Mouse (Mus musculus) MEL (cell line): ENCODE data around the gene Herc1. TPM values are rescaled to one million over a fixed set of nuclear protein-coding genes. Genes with fewer than 3 reads are reported as not detected.
"Not testable (repeated sequence)": the region's sequence is repeated elsewhere in the genome, so short reads cannot be mapped to it uniquely, and the experiment has no call there.

Source experiments
- DNase-seq: peaks from one replicate; pipeline ENCODE4 v3.0.0; 2011; ENCODE audit warnings: low read depth, low spot score
- H3K27ac ChIP-seq: 2 replicates; pipeline ENCODE4 v1.5.1; 2012; ENCODE audit warnings: low read depth, mild to moderate bottlenecking, control low read depth, low read length, moderate library complexity; ENCODE audit not compliant: control insufficient read depth
- H3K27me3 ChIP-seq, 2 experiments: fragments of 150-350 bp in 1 of 2; sonication (generic) in 1 of 2; 2 replicates each; pipeline ENCODE4 v1.6.1; 2012; ENCODE audit warnings: low read length in 2 of 2, mild to moderate bottlenecking in 2 of 2, improper control_type of control experiment in 1 of 2, moderate library complexity in 1 of 2; ENCODE audit not compliant: insufficient read depth in 2 of 2, control insufficient read depth in 1 of 2
- H3K36me3 ChIP-seq, 2 experiments: 2 replicates each; pipeline ENCODE4 v1.6.1; 2012 to 2014; ENCODE audit warnings: low read length in 2 of 2, improper control_type of control experiment in 1 of 2, inconsistent platforms in 1 of 2, mild to moderate bottlenecking in 1 of 2; ENCODE audit not compliant: insufficient read depth in 2 of 2, control insufficient read depth in 1 of 2
- H3K4me1 ChIP-seq, 2 experiments: fragments of 150-350 bp in 1 of 2; sonication (generic) in 1 of 2; 2 replicates each; pipeline ENCODE4 v1.6.1; 2012; ENCODE audit warnings: low read length in 2 of 2, improper control_type of control experiment in 1 of 2, mild to moderate bottlenecking in 1 of 2; ENCODE audit not compliant: insufficient read depth in 2 of 2, control insufficient read depth in 1 of 2
- H3K4me3 ChIP-seq, 2 experiments: fragments of 150-350 bp in 1 of 2; sonication (generic) in 1 of 2; 2 replicates each; pipeline ENCODE4 v1.5.1; 2012; ENCODE audit warnings: low read depth in 2 of 2, low read length in 2 of 2, mild to moderate bottlenecking in 2 of 2, moderate library complexity in 2 of 2, control low read depth in 1 of 2, improper control_type of control experiment in 1 of 2; ENCODE audit not compliant: control insufficient read depth in 1 of 2, insufficient read depth in 1 of 2
- H3K79me2 ChIP-seq: 2 replicates; pipeline ENCODE4 v1.6.1; 2012; ENCODE audit warnings: mild to moderate bottlenecking, low read length, moderate library complexity; ENCODE audit not compliant: control insufficient read depth, poor library complexity, insufficient read depth
- H3K9ac ChIP-seq: 2 replicates; pipeline ENCODE4 v1.6.1; 2012; ENCODE audit warnings: low read depth, mild to moderate bottlenecking, control low read depth, low read length, moderate library complexity; ENCODE audit not compliant: control insufficient read depth, poor library complexity, severe bottlenecking
- H3K9me3 ChIP-seq: fragments of 150-350 bp; sonication (generic); replicated peaks from 2 replicates; pipeline ENCODE4 v1.6.1; 2012; ENCODE audit warnings: mild to moderate bottlenecking, low read length, improper control_type of control experiment, moderate library complexity; ENCODE audit not compliant: insufficient read depth
- CHD1 ChIP-seq: IDR thresholded peaks from 2 replicates; pipeline ENCODE4 v1.6.1; 2012; ENCODE audit warnings: low read depth, mild to moderate bottlenecking, inconsistent platforms, low read length, improper control_type of control experiment
- CHD2 ChIP-seq: IDR thresholded peaks from 2 replicates; pipeline ENCODE4 v1.6.1; 2011; ENCODE audit warnings: low read length, improper control_type of control experiment
- CTCF ChIP-seq, 3 experiments: IDR thresholded peaks in 2 of 3; conservative IDR thresholded peaks in 1 of 3; 2 replicates each; pipeline ENCODE4 v1.5.1; 2011 to 2012; ENCODE audit warnings: low read length in 3 of 3, low read depth in 2 of 3, mild to moderate bottlenecking in 2 of 3, improper control_type of control experiment in 1 of 3, inconsistent platforms in 1 of 3, mixed read lengths in 1 of 3, moderate library complexity in 1 of 3; ENCODE audit not compliant: control insufficient read depth in 1 of 3, insufficient read depth in 1 of 3, poor library complexity in 1 of 3, severe bottlenecking in 1 of 3
- E2F4 ChIP-seq: IDR thresholded peaks from 2 replicates; pipeline ENCODE4 v1.6.1; 2011; ENCODE audit warnings: low read depth, low read length, improper control_type of control experiment, borderline replicate concordance
- EP300 ChIP-seq, 2 experiments: IDR thresholded peaks; 2 replicates each; pipeline ENCODE4 v1.6.1; 2011; ENCODE audit warnings: improper control_type of control experiment in 2 of 2, low read length in 2 of 2, low read depth in 1 of 2, mild to moderate bottlenecking in 1 of 2
- ETS1 ChIP-seq: IDR thresholded peaks from 2 replicates; pipeline ENCODE4 v1.6.1; 2012; ENCODE audit warnings: low read depth, mild to moderate bottlenecking, inconsistent platforms, low read length, improper control_type of control experiment, moderate library complexity
- GABPA ChIP-seq: IDR thresholded peaks from 2 replicates; pipeline ENCODE4 v1.6.1; 2012; ENCODE audit warnings: low read depth, mild to moderate bottlenecking, inconsistent platforms, low read length, improper control_type of control experiment, moderate library complexity
- JUND ChIP-seq: IDR thresholded peaks from 2 replicates; pipeline ENCODE4 v1.6.1; 2011; ENCODE audit warnings: low read depth, mild to moderate bottlenecking, improper control_type of control experiment, low read length
- KAT2A ChIP-seq: conservative IDR thresholded peaks from 2 replicates; pipeline ENCODE4 v1.6.1; 2012; ENCODE audit warnings: low read depth, low read length, improper control_type of control experiment, inconsistent platforms
- MAFK ChIP-seq: IDR thresholded peaks from 2 replicates; pipeline ENCODE4 v1.6.1; 2011; ENCODE audit warnings: low read depth, mild to moderate bottlenecking, low read length, improper control_type of control experiment, borderline replicate concordance
- MAZ ChIP-seq: IDR thresholded peaks from 2 replicates; pipeline ENCODE4 v1.6.1; 2012; ENCODE audit warnings: low read depth, mild to moderate bottlenecking, inconsistent platforms, low read length, improper control_type of control experiment
- MYB ChIP-seq: IDR thresholded peaks from 2 replicates; pipeline ENCODE4 v1.6.1; 2011; ENCODE audit warnings: mild to moderate bottlenecking, low read depth, low read length, improper control_type of control experiment
- MYC ChIP-seq: IDR thresholded peaks from 2 replicates; pipeline ENCODE4 v1.6.1; 2011; ENCODE audit warnings: low read depth, mild to moderate bottlenecking, low read length, improper control_type of control experiment, moderate library complexity
- POLR2A ChIP-seq, 2 experiments: IDR thresholded peaks; 2 replicates each; pipeline ENCODE4 v1.6.1; 2011 to 2012; ENCODE audit warnings: low read length in 2 of 2, mild to moderate bottlenecking in 2 of 2, control low read depth in 1 of 2, improper control_type of control experiment in 1 of 2, low read depth in 1 of 2, moderate library complexity in 1 of 2; ENCODE audit not compliant: control insufficient read depth in 1 of 2, insufficient read depth in 1 of 2, poor library complexity in 1 of 2
- POLR2AphosphoS2 ChIP-seq: IDR thresholded peaks from 2 replicates; pipeline ENCODE4 v1.6.1; 2011; ENCODE audit warnings: low read length, improper control_type of control experiment
- POLR2AphosphoS5 ChIP-seq: IDR thresholded peaks from 2 replicates; pipeline ENCODE4 v1.6.1; 2012; ENCODE audit warnings: low read depth, borderline replicate concordance, mild to moderate bottlenecking, inconsistent platforms, low read length, moderate library complexity, mixed read lengths
- RAD21 ChIP-seq: IDR thresholded peaks from 2 replicates; pipeline ENCODE4 v1.6.1; 2011; ENCODE audit warnings: mild to moderate bottlenecking, low read depth, low read length, improper control_type of control experiment
- RCOR1 ChIP-seq: IDR thresholded peaks from 2 replicates; pipeline ENCODE4 v1.6.1; 2012; ENCODE audit warnings: low read depth, mild to moderate bottlenecking, inconsistent platforms, low read length, improper control_type of control experiment
- SIN3A ChIP-seq: IDR thresholded peaks from 2 replicates; pipeline ENCODE4 v1.6.1; 2012; ENCODE audit warnings: low read length, improper control_type of control experiment, inconsistent platforms
- SMC3 ChIP-seq: IDR thresholded peaks from 2 replicates; pipeline ENCODE4 v1.6.1; 2011; ENCODE audit warnings: low read depth, low read length, improper control_type of control experiment
- TAL1 ChIP-seq: IDR thresholded peaks from 2 replicates; pipeline ENCODE4 v1.6.1; 2012; ENCODE audit warnings: mild to moderate bottlenecking, inconsistent platforms, low read length, moderate library complexity, mixed read lengths
- TBP ChIP-seq: IDR thresholded peaks from 2 replicates; pipeline ENCODE4 v1.8.0; 2011; ENCODE audit warnings: low read depth, low read length, improper control_type of control experiment
- ZC3H11A ChIP-seq: IDR thresholded peaks from 2 replicates; pipeline ENCODE4 v1.6.1; 2012; ENCODE audit warnings: low read depth, mild to moderate bottlenecking, inconsistent platforms, low read length, improper control_type of control experiment
- ZNF384 ChIP-seq: IDR thresholded peaks from 2 replicates; pipeline ENCODE4 v1.6.1; 2012; ENCODE audit warnings: low read depth, mild to moderate bottlenecking, inconsistent platforms, low read length, improper control_type of control experiment
- polyA plus RNA-seq, 2 experiments: library from polyadenylated mRNA; stranded (reverse) in 1 of 2; unstranded in 1 of 2; fragments of >175 nt in 1 of 2; fragments of >200 nt in 1 of 2; gene quantifications; 2 replicates each; pipeline versions ENCODE4 v1.2.1 to v1.2.4; 2012; ENCODE audit warnings: low replicate concordance in 2 of 2, low read depth in 1 of 2; ENCODE audit not compliant: insufficient read length in 2 of 2, insufficient read depth in 1 of 2, missing spikeins in 1 of 2
- total RNA-seq: library from RNA; depleted of rRNA; stranded (reverse); fragments of 300-350 nt; gene quantifications from 2 replicates; pipeline ENCODE4 v1.2.3, GENCODE M21; 2012

The Herc1 gene
- total and polyA plus RNA-seq, 3 experiments: 22.7 to 28.8 (median 23.2) TPM

DNA sequence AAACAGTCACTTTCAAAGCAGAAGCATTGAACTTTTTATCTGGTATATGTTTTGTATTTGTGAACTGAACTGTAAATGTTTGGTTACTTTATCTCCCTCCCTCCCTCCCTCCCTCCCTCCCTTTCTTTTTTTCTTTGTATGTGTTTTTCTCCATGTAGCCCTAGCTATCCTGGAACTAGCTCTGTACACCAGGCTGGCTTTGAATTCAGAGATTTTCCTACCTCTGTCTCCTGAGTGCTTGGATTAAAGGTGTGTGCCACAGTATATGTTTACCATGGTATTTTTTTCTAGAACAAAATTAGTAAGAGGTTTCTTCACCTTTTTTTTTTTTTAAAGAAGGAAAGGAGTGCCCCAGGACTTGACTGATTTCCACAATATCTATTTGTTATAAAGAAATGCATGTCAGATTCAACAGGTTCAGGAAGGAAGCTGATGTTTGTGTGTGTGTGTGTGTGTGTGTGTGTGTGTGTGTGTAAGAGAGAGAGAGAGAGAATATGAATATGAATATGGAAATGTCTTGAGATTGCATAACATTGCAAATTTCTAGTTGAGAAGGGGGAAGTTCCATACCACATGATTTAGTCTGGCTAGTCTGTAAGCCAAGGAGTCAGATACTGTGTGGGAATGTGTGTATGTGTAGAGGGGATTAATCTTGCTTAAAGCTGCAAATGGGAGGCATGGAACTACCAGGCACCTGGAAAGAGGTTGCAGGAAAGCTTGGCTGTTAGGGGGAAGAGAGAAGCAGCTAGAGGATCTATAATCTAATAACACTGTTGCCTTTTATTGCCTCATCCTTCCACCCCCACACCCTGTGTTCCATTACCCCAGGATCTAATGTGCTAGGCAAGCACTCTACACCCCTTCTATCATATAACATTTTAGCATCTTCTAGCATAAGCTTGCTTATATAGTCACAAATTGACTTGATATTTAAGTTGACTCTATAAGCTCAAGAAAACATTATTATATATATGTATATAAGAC lies 24.5 kb downstream of the Herc1 start (continued):
- TF ChIP-seq GABPA (no peak), TAL1 (no peak), ETS1 (peak; percentile 60; the same call in 1 of the 2 replicates), MAZ (no peak), POLR2AphosphoS2 (no peak), POLR2AphosphoS5 (no peak), MAFK (no peak), ZNF384 (peak; percentile 57; the same call in 1 of the 2 replicates), ZC3H11A (no peak), CHD2 (no peak), RAD21 (no peak), EP300 (IDR thresholded peaks at IDR 0.05; ENCODE audit: low read depth in 1 of 2, low read length in 2 of 2) (peak; percentile 20 to 22; a peak in 1 of 4 replicates), TBP (no peak), POLR2A (IDR thresholded peaks at IDR 0.05; ENCODE audit: control insufficient read depth in 1 of 2, insufficient read depth in 1 of 2, low read depth in 1 of 2, low read length in 2 of 2, poor library complexity in 1 of 2) (no peak), JUND (no peak), SIN3A (peak; percentile 5; the same call in 1 of the 2 replicates)

DNA sequence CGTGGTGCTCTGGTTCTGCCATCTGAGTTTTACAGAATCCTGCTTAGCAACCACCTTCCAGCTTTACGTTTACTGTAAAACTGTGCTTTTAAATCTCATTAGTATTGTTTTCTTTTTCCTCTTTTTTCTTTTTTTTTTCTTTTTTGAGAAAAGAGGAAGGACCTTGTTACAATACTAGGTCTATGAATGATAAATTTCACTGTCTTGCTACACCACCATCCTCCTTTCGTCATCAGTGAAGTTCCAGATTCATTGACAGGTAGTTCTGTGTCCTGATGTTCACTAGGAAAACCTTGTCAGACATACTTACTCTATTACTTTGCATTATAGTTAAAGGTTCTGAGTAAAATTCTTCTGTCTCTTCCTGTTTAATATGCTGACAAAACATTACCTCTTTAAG lies 33.2 kb downstream of the Herc1 start:
- TF ChIP-seq ZC3H11A: no peak
- TF ChIP-seq ETS1: no peak
- no peak for TF ChIP-seq RCOR1
- no peak for TF ChIP-seq SMC3
- TF ChIP-seq POLR2AphosphoS2: no peak
- TF ChIP-seq POLR2AphosphoS5: no peak
- TF ChIP-seq CHD1: no peak
- TF ChIP-seq ZNF384: no peak
- no peak for TF ChIP-seq MYB
- no peak for TF ChIP-seq CTCF (IDR thresholded peaks at IDR 0.05 in 2 of 3, conservative IDR thresholded peaks at IDR 0.05 in 1 of 3; ENCODE audit: control insufficient read depth in 1 of 3, insufficient read depth in 1 of 3, low read depth in 2 of 3, low read length in 3 of 3, poor library complexity in 1 of 3, severe bottlenecking in 1 of 3)
- no peak for TF ChIP-seq SIN3A
- TF ChIP-seq E2F4: no peak
- TF ChIP-seq MYC: no peak
- TF ChIP-seq KAT2A: no peak
- no peaks in the 10 kb centered on the region; the same call in 1 of the 2 replicates for H3K79me2 ChIP-seq
- no peaks in the 10 kb centered on the region for H3K27me3 ChIP-seq
- no peak overlapping the region for H3K4me3 ChIP-seq
- no peak overlapping the region for H3K27ac ChIP-seq
- H3K4me1 ChIP-seq: no peaks in the 10 kb centered on the region
- H3K9me3 ChIP-seq: no peaks in the 10 kb centered on the region
- no peak for DNase-seq
- H3K9ac ChIP-seq: no peak overlapping the region
- peaks cover 2 to 13% of the 10 kb centered on the region in 2 experiments; a peak in 3 of 4 replicates for H3K36me3 ChIP-seq

DNA sequence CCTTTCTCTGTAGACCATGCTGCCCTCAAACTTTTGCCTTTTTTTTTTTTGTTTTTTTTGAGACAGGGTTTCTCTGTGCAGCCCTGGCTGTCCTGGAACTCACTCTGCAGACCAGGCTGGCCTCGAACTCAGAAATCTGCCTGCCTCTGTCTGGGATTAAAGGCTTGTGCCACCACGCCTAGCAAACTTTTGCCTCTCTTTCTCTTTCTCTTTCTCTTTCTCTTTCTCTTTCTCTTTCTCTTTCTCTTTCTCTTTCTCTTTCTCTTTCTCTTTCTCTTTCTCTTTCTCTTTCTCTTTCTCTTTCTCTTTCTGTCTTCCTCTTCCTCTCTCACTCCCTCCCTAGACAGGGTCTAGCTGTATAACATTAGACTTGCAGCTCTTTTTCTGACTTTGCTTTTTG lies 40.1 kb downstream of the Herc1 start:
- H3K9ac ChIP-seq, H3K27me3 ChIP-seq, H3K9me3 ChIP-seq, DNase-seq, H3K79me2 ChIP-seq, H3K4me3 ChIP-seq, H3K27ac ChIP-seq: not testable (repeated sequence)
- peaks cover 22 to 30% of the 10 kb centered on the region in 2 experiments for H3K36me3 ChIP-seq
- H3K4me1 ChIP-seq: peaks cover 4 to 16% of the 10 kb centered on the region in 2 experiments; a peak in 3 of 4 replicates
